Mouse (Mus musculus) lung, adult 18-20 months (tissue): ENCODE results near the gene Adamts9.
A peak's percentile ranks its signal among the peaks of the same experiment; 100 is the strongest.

ENCODE experiments used
- DNase-seq, 2 experiments: peaks; one replicate each; pipeline ENCODE4 v3.0.0; 2022; ENCODE audit warnings: mixed read lengths in 2 of 2

Adamts9 gene

DNA sequence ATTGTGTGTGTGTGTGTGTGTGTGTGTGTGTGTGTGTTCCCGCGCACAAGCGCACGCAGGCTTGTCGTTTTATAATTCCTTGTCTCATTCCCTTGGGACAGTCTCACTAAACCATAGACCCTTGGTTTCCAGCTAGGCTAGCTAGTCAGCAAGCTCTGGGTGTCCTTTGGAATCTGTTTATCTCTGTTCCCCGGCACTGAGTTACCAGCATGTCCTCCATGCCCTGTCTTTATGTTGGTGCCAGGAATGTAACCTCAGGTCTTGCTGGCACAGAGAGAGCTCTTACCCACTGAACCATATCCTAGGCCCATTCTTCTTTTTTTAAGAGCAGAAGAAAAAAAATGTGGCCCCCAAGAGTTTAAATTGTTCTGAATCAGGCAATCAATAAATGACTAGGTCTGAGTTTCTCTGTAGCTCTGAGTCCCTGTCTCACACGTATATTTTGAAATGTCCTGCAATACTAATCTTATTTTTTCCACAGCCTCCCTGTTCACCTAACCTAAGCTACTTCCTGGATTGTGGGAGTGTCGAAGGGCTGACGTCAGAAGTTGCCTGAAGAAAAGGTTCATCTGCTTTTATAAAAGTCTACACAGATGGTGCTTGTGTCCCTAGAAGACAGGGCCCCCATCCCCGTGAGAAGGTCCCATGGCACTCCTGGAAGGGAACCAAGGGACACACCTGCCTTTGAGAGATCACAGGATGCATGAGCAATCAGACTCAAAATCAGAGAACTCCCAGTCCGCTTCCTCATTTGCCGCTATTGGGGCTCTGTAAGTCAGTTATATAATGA lies 84.4 kb downstream of the Adamts9 start:
- DNase-seq = no peak

DNA sequence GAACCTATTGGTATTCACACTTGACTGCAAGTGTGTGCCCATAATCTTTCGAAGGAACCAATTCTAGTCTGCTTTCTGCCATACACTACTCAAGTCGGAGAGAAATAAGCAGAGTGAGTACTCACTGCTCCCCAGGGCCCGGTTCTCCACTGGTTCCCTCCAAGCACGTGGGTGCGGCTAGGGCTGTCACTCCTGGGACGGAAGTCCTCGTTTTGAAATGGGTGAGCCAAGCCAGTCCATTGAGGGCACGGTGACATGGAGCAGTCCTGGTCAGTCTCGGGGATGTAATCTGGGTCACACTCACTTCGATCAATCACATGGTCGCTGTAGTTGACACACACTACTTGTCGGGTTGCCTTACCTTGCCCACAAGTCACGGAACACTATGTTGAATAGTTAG lies 85.5 kb downstream of the Adamts9 start:
- no peak for DNase-seq

DNA sequence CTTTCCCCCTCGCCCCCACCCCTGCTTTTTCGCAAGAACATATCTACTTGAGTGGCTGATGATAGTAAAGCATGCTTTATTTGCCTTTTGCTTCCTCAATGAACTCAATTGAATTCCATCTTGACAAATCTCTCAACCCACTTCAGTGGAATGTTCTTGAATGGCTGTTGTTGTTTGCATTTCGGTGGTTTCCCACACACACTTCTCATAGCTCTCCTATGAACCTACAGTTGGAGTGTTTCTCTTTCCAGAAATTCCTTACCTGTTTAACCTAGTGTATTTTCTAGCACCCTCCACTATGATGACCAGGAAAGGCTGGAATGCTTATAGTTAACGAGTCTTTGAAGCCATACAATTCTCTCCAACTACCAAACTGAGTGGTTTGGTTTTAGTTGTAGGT lies 88.4 kb downstream of the Adamts9 start:
- DNase-seq = peak; percentile 24 to 60

GRCm38 (mm10) chr6:92850250-92850649 lies 93.0 kb downstream of the Adamts9 start:
- DNase-seq = peak; percentile 70 to 77

- no peak for DNase-seq
Measured at GRCm38 (mm10) chr6:92849208-92849607, 94.1 kb downstream of the Adamts9 start.

DNA sequence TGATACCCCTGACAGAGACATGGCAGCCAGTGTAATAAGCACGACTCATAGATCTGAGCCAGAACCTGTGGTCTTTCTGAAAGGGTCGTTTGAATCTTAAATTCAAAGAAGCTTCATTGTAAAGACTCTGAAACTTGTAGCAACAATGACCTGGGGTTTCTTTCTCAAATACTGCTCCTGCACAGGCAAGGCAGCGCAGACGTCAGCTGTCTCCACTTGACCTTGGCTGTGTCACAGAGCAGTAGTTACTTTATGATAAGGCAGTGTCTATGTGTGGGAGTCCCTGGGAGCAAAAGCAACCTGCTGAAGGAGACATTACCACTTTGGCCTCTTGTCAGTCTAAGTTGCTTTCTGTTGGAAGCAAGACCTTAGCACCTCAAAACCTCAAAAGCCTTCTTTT lies 96.7 kb downstream of the Adamts9 start:
- DNase-seq = no peak

GRCm38 (mm10) chr6:92845898-92846297 lies 97.4 kb downstream of the Adamts9 start:
- no peak for DNase-seq

GRCm38 (mm10) chr6:92843474-92843873 lies 99.8 kb downstream of the Adamts9 start:
- DNase-seq = no peak

- DNase-seq = no peak
Measured at GRCm38 (mm10) chr6:92842000-92842399, 101.3 kb downstream of the Adamts9 start.

DNA sequence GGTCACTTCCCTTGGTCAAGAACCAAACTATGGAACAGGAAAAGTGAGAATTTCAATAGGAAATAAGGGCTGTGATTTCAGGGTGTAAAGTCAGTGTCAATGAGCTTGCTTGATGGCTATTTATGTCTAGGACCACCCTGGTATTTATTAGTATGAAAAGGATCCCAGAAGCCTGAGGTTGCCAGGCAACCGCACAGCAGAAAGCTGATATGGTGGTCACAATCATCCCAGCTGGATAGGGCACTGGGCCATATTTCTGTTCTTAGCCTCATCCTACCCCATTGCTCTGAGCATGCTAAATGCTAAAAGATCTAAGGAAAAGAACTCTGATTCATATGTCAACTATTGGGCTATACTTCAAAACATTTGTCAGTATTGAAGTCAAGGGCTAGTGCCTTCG lies 112.2 kb downstream of the Adamts9 start:
- DNase-seq = no peak

DNA sequence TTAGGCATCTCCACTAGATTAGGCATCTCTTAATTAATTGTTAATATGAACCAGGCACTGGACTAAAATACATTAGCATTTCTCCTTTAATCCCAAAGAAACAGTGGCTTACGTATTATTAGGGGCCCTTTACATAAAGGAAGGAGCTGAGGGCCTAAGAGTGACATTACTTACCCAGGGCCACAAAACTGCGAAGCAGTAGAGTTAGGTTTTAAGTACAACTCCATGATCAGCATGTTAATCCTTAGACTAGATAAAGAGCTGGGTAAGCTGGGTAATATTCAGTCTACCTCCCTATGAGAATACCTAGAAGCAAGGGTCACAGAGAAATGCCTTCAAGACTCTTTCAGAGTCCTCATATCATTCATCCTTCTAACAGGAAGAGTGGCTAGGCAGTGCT lies 114.1 kb downstream of the Adamts9 start:
- no peak for DNase-seq

- DNase-seq = peak in 1 of 2 experiments; percentile 26
Measured at GRCm38 (mm10) chr6:92827360-92827759, 115.9 kb downstream of the Adamts9 start.

- no peak for DNase-seq
Measured at GRCm38 (mm10) chr6:92826561-92826960, 116.7 kb downstream of the Adamts9 start.

DNA sequence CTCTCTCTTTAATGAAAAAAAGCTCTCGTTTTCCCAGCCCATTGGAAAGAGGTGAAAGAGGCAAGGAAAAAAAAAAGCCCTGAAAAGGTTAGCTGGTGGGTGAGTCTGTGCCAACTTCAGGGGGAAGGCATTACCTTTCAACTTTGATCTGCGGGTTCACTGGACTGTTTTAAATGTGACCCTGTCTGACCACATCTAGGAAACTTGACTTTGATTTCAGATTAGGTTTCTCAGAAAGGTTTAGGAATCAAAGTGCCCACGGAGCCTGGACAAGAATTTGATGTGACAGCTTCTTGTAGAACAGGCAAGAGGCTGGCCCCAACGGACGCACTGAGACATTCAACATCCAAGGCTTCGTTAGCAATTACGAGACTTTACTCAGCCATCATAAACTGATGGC lies 119.3 kb downstream of the Adamts9 start:
- DNase-seq = no peak

- DNase-seq = no peak
Measured at GRCm38 (mm10) chr6:92822006-92822405, 121.3 kb downstream of the Adamts9 start.

GRCm38 (mm10) chr6:92821606-92822005 lies 121.7 kb downstream of the Adamts9 start:
- DNase-seq = no peak

GRCm38 (mm10) chr6:92817661-92818060 lies 125.6 kb downstream of the Adamts9 start:
- DNase-seq = no peak

DNA sequence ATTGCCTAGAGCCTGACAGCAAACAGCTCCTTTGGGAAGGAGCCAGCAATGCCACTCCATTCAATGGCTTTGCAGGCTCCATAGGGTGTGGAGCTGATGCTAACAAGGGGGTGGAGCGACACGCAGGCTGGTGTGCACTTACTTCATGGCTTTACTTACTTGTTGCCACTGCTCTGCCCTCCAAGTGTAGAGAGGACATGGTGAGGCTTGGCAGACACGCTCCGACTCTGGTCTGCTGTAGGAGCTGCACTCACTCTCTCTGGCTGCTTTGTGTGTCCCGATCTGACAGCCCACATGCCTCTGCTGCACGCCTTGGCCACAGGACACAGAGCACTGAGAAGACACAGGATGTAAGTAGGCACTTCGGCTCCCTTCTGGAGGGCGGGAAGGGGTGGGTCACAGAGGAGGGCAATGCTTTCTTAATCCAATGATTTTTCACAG lies 127.0 kb downstream of the Adamts9 start, which contains the start of gene A730049H05Rik:
TSS of gene A730049H05Rik (plus strand) at position 168 of the 441 bp plus-strand sequence.
- DNase-seq = peak; percentile 9 to 35

- peak; percentile 14 to 29 for DNase-seq
Measured at GRCm38 (mm10) chr6:92812702-92813370, 130.5 kb downstream of the Adamts9 start.

GRCm38 (mm10) chr6:92811566-92811965 lies 131.7 kb downstream of the Adamts9 start:
- no peak for DNase-seq

DNA sequence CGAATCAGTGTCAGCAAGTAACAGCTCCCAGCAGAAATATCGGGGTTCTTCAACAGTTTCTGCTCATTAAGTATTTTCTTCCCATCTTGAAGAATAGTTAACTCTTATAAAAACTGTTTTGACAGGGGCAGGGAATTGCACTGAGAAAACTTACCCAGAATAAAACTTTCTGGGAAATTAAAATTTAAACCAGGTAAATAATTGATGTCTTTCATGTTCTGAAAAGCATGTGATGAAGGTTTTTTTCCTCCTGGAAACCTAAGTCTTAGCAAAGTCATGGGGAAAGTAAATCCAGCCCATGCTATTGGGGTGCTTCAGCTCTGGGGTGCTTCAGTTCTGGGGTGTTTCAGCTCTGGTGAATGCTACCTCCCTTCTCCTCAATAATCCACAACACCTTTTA lies 132.7 kb downstream of the Adamts9 start:
- no peak for DNase-seq

DNA sequence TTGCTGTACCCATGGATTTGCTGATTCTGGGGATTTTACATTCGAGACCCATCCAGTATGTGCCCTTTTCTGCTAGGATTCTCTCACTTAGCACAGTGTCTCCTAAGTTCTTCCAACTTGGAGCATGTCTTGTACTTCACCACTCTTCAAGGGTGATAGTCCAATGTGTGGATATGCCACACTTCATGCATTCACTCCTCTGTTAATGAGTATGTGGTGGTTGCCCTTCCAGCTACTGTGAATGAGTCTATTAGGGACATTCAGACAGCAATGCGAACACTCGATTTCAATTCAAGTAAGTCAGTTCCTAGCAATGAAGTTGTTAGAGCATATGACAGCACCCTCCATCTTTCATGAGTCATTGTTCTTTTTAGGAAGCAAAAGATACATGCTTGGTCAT lies 133.5 kb downstream of the Adamts9 start:
- no peak for DNase-seq

GRCm38 (mm10) chr6:92804254-92804971 lies 138.9 kb downstream of the Adamts9 start:
- no peak for DNase-seq
